Mouse (Mus musculus): ENCODE data around the gene Gsx1.

- TF ChIP-seq POLR2AphosphoS2 (IDR thresholded peaks at IDR 0.05; ENCODE audit: insufficient read length, low read depth) (no peak), POLR2A (IDR thresholded peaks at IDR 0.05; ENCODE audit: insufficient read length, low read depth) (no peak), MAX (IDR thresholded peaks at IDR 0.05; ENCODE audit: low read depth) (no peak), TCF12 (IDR thresholded peaks at IDR 0.05; ENCODE audit: insufficient read depth, poor library complexity, severe bottlenecking) (no peak), USF1 (IDR thresholded peaks at IDR 0.05; ENCODE audit: low read depth) (no peak)
Observed at GRCm38 (mm10) chr5:147189836-147190602, 1.5 kb downstream of the Gsx1 start.

Measured in myocyte (in vitro differentiated cells).